Mouse (Mus musculus) limb, embryonic 15.5 days (tissue): ENCODE results near the gene Gabpb1. TPM values are rescaled to one million over a fixed set of nuclear protein-coding genes. Genes with fewer than 3 reads are reported as not detected.

Source experiments
- ATAC-seq: fragments of 200-750 bp; cut with Nextera tagmentation; 2 replicates; pipeline ENCODE4 v1.8.0; 2017; ENCODE audit warnings: low read depth, moderate TSS enrichment; ENCODE audit not compliant: insufficient number of reproducible peaks, low FRiP score, low TSS enrichment
- H3K27ac ChIP-seq: fragments of 300-500 bp; sonication (generic); 2 replicates; pipeline ENCODE4 v1.5.1; 2015; ENCODE audit warnings: moderate library complexity, mild to moderate bottlenecking, inconsistent platforms
- H3K27me3 ChIP-seq: fragments of 300-500 bp; sonication (generic); 2 replicates; pipeline ENCODE4 v1.6.1; 2015; ENCODE audit warnings: inconsistent platforms
- H3K36me3 ChIP-seq: fragments of 300-500 bp; sonication (generic); 2 replicates; pipeline ENCODE4 v1.6.1; 2015; ENCODE audit warnings: inconsistent platforms
- H3K4me1 ChIP-seq: fragments of 300-500 bp; sonication (generic); 2 replicates; pipeline ENCODE4 v1.6.1; 2015; ENCODE audit warnings: inconsistent platforms
- H3K4me2 ChIP-seq: fragments of 300-500 bp; sonication (generic); 2 replicates; pipeline ENCODE4 v1.6.1; 2015; ENCODE audit warnings: mild to moderate bottlenecking, inconsistent platforms
- H3K4me3 ChIP-seq: fragments of 300-500 bp; sonication (generic); 2 replicates; pipeline ENCODE4 v1.5.1; 2015; ENCODE audit warnings: mild to moderate bottlenecking, inconsistent platforms
- H3K9ac ChIP-seq: fragments of 300-500 bp; sonication (generic); 2 replicates; pipeline ENCODE4 v1.6.1; 2015; ENCODE audit warnings: inconsistent platforms
- H3K9me3 ChIP-seq: fragments of 300-500 bp; sonication (generic); 2 replicates; pipeline ENCODE4 v1.6.1; 2016; ENCODE audit warnings: inconsistent platforms
- WGBS: fragments of 180-500 bp; shearing (Covaris S2); methylation state at CpG from one replicate; pipeline ENCODE4 v1.1.7; 2015; 5-methylcytosine and 5-hydroxymethylcytosine counted together
- polyA plus RNA-seq: library from polyadenylated mRNA; unstranded; fragments of >200 nt; fragmentation: Nextera tagmentation; extraction: Ambion mirVana; gene quantifications from 2 replicates; pipeline ENCODE4 v1.2.1, GENCODE M21; 2015

Gabpb1 gene
- polyA plus RNA-seq, 1 experiment from 2014 or later: 46.2 TPM

DNA sequence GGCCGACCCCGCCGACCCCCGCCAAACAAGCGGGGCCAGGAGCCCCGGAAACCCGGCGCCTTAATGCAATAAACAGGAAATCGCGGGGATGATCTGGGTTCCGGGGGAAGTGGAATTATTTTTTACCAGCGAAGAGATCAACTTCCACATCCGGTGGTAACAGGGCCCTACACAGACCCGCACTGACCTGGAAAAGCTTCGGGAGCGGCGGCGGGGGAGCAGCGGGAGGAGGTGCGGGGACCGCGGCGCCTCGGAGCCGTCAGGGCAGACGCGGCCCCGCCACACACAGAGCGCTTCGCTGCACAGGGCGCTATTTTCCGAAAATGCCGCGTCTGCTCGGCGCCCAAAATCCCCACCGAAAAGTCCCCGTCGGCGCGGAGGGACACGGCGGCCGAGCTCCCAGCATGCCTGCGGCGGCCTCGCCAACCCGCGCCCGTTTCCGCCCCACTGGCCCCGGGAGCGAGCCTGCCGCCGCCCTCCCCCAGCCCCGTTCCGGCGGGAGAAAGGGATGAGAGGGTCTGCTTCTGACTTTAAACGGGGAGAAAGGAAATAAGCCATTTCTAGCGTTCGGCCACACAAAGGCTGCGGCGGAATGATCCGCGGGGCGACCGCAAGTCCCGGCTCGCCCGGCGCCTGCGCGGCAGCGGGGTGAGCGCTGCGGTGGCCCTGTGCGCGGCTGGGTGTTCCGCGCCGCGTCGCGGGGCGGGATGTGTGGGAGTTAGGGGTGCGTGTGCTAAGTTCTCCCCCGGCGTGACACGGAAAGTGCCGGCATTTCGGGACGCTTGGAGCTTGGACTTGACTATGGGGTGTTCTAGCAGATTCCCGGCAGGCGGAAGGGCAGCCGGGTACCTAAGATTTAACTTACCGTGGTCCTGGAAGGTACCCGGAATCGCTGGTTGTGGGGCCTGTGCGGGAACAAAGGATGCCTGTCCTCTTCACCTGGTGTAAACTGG, 692 bp downstream of the Gabpb1 start:
- Histone ChIP-seq H3K4me1 (peaks cover 15% of the 10 kb centered on the region), H3K9me3 (no peaks in the 10 kb centered on the region), H3K27ac (peak overlapping the region; percentile 100), H3K4me3 (peak overlapping the region; percentile 90), H3K4me2 (peak overlapping the region; percentile 61), H3K27me3 (no peaks in the 10 kb centered on the region), H3K36me3 (0 out of 2 replicates have a peak, but pooled peaks cover 6% of the 10 kb centered on the region), H3K9ac (peak overlapping the region; percentile 97)
- peak; percentile 90 for ATAC-seq
- WGBS: under 1% methylated on average over 96 of the region's 99 CpGs

DNA sequence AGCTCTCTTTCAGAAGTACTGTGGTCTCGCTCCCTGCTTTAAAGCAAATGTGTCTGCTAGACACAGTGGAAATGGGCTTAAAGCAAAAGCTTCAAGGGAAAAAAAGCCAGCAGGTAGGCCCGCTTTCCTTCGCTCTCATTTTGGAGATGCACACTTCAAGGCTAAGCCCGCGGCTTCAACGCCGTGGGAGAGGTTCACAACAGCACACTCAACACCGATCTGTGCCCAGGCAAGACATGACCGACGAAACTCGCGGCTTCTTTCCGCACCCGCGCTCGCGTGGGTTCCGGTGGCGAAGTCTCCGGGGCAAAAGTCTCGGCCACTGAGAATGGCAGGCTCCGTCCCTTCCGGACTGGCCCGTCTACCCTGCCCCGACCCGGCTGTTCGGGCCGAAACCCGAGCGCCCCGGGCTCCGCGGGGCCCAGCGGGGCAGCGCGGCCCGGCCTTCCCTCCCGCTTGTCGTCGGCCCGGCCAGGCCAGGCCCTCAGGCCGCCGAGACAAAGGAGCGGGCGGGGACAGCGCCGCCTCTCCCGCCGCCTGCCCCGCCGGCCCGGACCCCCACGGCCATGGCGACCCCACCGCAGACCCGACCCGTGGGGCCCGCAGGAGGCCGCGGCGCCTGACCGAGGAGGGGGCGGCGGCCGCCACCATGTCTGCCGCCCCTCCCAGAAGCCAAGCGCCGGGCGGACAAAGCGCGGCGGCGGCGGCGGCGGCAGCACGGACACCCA, 1.5 kb downstream of the Gabpb1 start:
- Histone ChIP-seq H3K4me2 (peak overlapping the region; percentile 61), H3K9me3 (no peaks in the 10 kb centered on the region), H3K36me3 (0 out of 2 replicates have a peak, but pooled peaks cover 3% of the 10 kb centered on the region), H3K9ac (peak overlapping the region; percentile 97), H3K4me1 (peaks cover 15% of the 10 kb centered on the region), H3K4me3 (peak overlapping the region; percentile 90), H3K27ac (peak overlapping the region; percentile 100), H3K27me3 (no peaks in the 10 kb centered on the region)
- under 1% methylated on average over 63 of the region's 77 CpGs for WGBS
- ATAC-seq: peak; percentile 65

DNA sequence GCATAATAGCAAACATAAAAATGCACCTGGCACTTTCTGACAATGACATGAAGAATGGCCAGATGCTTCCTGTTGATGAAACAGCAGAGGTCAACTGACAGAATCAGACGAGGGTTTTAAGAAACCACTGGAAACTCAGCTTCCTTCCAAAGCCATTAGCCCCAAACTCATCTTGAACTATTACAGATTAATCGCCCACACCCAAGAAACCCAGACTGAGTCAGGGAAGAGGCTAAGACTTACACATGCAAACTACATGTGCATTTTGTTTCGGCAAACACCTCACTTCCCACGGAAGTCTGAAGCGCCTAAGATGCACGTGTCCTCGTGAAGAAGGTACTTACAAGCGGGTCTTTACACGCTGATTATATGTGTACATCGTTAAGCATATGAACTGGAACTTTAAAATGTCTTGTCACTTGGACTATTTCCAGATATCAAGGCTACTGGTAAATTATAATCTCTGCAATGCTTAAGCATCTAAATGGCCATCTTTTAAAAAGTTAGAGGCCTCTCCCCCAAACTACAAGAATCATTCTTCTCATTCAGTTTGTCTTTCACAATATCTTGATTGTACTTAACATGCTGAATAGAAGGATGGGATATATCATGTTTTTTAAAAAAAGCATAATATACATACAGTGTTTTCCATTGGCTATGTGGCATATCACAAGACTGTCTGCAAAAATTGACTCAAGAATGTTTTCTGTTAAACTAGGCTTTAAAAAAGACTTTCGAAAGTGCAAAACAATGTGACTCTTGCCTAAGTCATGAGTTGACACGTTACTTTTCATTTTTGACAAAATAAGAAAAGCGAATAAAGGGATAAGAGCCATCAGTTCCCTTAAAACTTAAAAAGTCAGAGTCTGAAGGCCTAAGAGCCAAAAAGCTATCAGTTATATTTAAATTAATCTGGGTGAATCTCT, 2.6 kb downstream of the Gabpb1 start:
- H3K27me3 ChIP-seq: no peaks in the 10 kb centered on the region
- H3K9me3 ChIP-seq: no peaks in the 10 kb centered on the region
- WGBS: 54% methylated on average over 13 of the region's 13 CpGs
- peak overlapping the region; percentile 61 for H3K4me2 ChIP-seq
- 0 out of 2 replicates have a peak, but pooled peaks cover 3% of the 10 kb centered on the region for H3K36me3 ChIP-seq
- ATAC-seq: no peak
- peak overlapping the region; percentile 100 for H3K27ac ChIP-seq
- H3K9ac ChIP-seq: peak overlapping the region; percentile 97
- peak overlapping the region; percentile 90 for H3K4me3 ChIP-seq
- H3K4me1 ChIP-seq: peaks cover 15% of the 10 kb centered on the region

DNA sequence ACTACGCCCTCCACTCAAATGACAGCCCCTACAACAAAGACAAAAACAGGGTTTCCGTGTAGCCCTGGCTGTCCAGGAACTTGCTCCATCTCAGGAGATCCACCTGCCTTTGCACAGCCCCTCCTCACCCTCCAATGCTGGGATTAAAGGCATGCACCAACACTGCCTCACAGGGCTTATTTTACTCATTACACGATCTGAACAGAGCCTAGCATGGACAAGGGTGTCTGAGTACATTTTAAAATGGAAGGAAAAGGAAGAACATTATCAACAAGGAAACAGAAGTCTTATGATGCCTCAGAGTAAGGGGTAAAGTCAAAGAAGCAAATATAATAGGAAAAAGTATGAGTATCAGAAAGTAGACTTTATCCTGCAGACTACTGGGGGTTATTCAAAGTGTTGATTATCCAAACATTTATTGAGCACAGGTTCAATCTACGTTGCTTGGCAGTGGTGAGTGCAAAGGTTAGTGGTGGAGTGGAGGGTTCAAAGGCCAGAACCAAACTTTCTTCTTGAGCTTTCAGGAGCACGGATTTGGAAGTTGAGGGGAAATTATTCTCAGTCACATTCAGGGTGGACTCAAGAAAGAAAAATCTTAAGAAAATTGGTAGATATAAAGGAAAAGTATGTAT, 7.4 kb downstream of the Gabpb1 start:
- Histone ChIP-seq H3K27me3 (no peaks in the 10 kb centered on the region), H3K27ac (no peak overlapping the region), H3K36me3 (no peaks in the 10 kb centered on the region), H3K4me1 (peaks cover 11% of the 10 kb centered on the region), H3K4me3 (no peak overlapping the region), H3K9me3 (no peaks in the 10 kb centered on the region), H3K9ac (no peak overlapping the region), H3K4me2 (no peak overlapping the region)
- WGBS: 89% methylated on average over 5 of the region's 5 CpGs
- no peak for ATAC-seq

DNA sequence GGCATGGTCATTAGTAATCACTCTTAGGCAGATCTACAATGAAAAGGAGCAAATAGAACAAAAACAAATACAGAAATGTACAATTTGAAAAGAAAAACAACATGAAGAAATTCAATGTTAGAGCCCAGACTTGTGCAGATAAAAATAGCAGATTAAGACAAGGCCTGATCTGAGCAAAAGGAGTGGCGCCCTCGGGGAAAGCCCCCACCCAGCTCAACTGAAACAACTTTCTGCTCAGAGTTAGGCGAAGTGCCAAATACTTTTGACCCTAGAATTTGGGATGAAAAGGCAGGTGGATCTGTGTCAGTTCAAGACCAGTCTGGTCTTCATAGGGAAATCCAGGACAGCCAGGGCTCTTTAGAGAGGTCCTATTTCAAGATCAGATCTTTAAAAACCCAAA, 10.2 kb downstream of the Gabpb1 start:
- H3K9ac ChIP-seq: no peak overlapping the region
- ATAC-seq: no peak
- H3K36me3 ChIP-seq: no peaks in the 10 kb centered on the region
- no peaks in the 10 kb centered on the region for H3K4me1 ChIP-seq
- H3K9me3 ChIP-seq: no peaks in the 10 kb centered on the region
- H3K27ac ChIP-seq: 0 out of 2 replicates have a peak overlapping the region, but pooled peaks have one; percentile 43
- no peaks in the 10 kb centered on the region for H3K27me3 ChIP-seq
- H3K4me3 ChIP-seq: no peak overlapping the region
- no peak overlapping the region for H3K4me2 ChIP-seq
- 67% methylated on average over 3 of the region's 3 CpGs for WGBS

DNA sequence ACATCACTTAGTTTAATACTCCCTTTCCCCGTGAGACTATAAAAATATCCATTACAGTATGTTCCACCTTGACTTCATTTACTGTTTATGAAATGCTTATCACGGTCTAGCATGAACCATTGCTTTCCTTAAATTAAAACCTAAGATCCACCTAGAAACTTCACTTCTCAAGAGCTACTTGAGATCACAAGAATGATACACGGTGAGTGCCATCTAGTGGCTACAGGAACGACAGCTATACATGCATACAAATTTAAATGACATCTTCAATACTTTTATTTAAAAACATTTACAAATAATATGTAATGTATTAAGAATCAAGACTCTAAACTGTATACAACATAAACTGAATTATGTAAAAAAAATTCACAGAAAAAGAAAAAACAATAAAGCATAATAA, 12.7 kb downstream of the Gabpb1 start:
- 55% methylated on average over 4 of the region's 4 CpGs for WGBS

DNA sequence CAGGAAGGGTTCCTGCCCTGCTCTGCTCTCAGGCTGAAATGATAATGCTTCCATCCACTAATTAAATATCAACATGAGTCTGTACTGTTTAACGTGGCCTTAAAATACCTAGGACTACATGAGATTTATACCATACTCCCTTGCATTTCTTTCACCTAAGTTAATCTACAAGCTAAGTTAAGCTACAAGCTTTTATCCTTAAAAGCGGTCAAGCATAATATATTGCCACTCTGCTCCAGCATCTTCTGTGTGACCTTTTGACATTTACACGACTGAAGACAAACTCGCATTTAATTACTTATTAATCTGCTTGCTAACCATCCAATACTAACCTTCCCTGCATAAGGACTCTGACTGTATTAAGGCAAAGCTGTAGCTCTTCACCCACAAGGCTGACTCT, 23.2 kb downstream of the Gabpb1 start:
- peaks cover 40% of the 10 kb centered on the region for H3K36me3 ChIP-seq
- H3K9ac ChIP-seq: no peak overlapping the region
- H3K4me2 ChIP-seq: no peak overlapping the region
- H3K27ac ChIP-seq: no peak overlapping the region
- ATAC-seq: no peak
- 87% methylated on average over 4 of the region's 4 CpGs for WGBS
- H3K9me3 ChIP-seq: no peaks in the 10 kb centered on the region
- H3K4me3 ChIP-seq: no peak overlapping the region
- no peaks in the 10 kb centered on the region for H3K27me3 ChIP-seq
- H3K4me1 ChIP-seq: no peaks in the 10 kb centered on the region

More for the DNA sequence above, 12.7 kb downstream of the Gabpb1 start:
- Histone ChIP-seq H3K4me3 (no peak overlapping the region), H3K36me3 (no peaks in the 10 kb centered on the region), H3K9ac (no peak overlapping the region), H3K27ac (no peak overlapping the region), H3K4me2 (no peak overlapping the region), H3K4me1 (no peaks in the 10 kb centered on the region), H3K27me3 (no peaks in the 10 kb centered on the region), H3K9me3 (no peaks in the 10 kb centered on the region)
- ATAC-seq: no peak

DNA sequence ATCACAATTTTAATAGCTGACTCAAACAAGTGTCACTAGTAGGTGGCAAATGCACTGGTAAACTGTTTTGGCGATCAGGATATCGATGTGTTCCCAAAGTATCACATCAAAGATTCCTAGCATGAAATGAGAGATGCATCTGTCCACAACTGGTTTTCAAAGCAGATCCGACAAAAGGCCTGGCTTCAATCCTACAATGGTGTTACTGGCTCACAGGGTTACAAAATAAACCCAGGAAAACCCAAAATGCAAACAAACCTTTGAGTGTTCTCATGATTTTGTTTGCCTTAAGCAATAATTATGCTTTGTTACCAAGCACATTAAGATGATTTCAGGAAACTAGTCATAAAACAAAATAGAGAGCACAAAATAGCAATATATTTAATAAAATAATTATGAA, 28.4 kb downstream of the Gabpb1 start:
- Histone ChIP-seq H3K27ac (no peak overlapping the region), H3K9me3 (no peaks in the 10 kb centered on the region), H3K27me3 (no peaks in the 10 kb centered on the region), H3K4me1 (no peaks in the 10 kb centered on the region), H3K9ac (no peak overlapping the region), H3K4me2 (no peak overlapping the region), H3K36me3 (peaks cover 63% of the 10 kb centered on the region), H3K4me3 (no peak overlapping the region)
- no peak for ATAC-seq
- WGBS: 61% methylated on average over 3 of the region's 3 CpGs

DNA sequence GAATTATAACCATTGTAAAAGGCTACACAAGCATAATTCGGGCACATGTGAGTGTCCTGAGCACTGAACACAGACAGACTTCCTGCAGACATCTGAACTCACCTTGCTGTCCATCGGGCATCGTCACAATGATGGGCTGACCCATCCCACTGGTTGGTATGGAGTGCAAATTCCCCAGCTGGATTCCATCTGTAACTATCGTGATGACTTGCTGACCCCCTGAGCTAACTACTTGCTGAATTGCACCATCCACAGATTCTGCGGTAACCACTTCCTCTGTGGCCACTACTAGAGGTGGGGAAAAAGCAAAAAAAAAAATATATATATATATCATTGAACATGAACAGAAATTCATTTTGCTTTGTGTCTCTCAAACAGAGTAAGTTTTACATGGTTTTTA, 29.7 kb downstream of the Gabpb1 start:
- Histone ChIP-seq H3K27me3 (no peaks in the 10 kb centered on the region), H3K4me1 (no peaks in the 10 kb centered on the region), H3K4me3 (no peak overlapping the region), H3K9ac (no peak overlapping the region), H3K4me2 (no peak overlapping the region), H3K36me3 (peaks cover 55% of the 10 kb centered on the region), H3K27ac (no peak overlapping the region), H3K9me3 (no peaks in the 10 kb centered on the region)
- no peak for ATAC-seq
- 92% methylated on average over 5 of the region's 5 CpGs for WGBS

DNA sequence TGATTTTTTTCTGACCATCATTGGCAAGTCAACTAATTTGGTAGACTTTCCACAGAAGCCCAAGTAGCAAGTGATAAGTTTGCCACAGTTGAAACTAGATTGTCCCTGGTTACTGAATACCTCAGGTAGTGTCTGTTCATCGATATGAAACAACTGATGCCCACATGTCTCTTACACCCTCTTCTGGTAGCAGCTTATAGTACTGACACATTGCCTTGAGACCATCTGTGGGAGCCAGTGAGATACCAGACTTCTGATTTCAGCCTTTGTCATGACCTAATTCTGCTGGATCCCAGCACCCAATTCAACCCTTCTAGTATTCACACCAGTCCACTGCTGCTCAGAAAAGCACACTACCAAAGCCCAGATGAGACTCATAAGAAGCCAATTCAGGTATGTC, 31.4 kb downstream of the Gabpb1 start:
- H3K9ac ChIP-seq: no peak overlapping the region
- no peak overlapping the region for H3K4me3 ChIP-seq
- no peaks in the 10 kb centered on the region for H3K9me3 ChIP-seq
- H3K27ac ChIP-seq: no peak overlapping the region
- WGBS: 94% methylated on average over 1 of the region's 1 CpGs
- no peak for ATAC-seq
- no peak overlapping the region for H3K4me2 ChIP-seq
- no peaks in the 10 kb centered on the region for H3K27me3 ChIP-seq
- H3K36me3 ChIP-seq: peaks cover 62% of the 10 kb centered on the region
- no peaks in the 10 kb centered on the region for H3K4me1 ChIP-seq

DNA sequence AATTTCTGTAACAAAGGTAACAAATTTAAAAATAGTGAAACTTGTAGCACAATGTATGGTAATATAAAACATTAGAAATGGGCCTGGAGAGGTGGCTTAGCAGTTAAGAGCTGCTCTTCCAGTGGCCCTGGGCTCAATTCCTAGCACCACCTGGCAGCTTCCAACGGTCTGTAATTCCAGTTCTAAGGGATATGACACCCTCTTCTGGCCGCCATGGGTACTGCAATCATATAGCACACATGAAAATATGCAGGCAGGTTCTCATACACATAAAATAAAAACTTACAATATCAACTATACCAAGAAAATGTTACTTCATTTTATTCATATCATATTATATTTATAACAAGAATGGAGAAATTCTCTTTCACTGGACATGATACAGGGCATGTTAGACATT, 35.8 kb downstream of the Gabpb1 start:
- H3K36me3 ChIP-seq: peaks cover 52% of the 10 kb centered on the region

More for the DNA sequence above, 35.8 kb downstream of the Gabpb1 start:
- H3K4me2 ChIP-seq: no peak overlapping the region
- no peaks in the 10 kb centered on the region for H3K4me1 ChIP-seq
- H3K27ac ChIP-seq: no peak overlapping the region
- H3K4me3 ChIP-seq: no peak overlapping the region
- 89% methylated on average over 2 of the region's 2 CpGs for WGBS
- no peaks in the 10 kb centered on the region for H3K9me3 ChIP-seq
- H3K9ac ChIP-seq: no peak overlapping the region
- no peaks in the 10 kb centered on the region for H3K27me3 ChIP-seq
- no peak for ATAC-seq
